Mouse (Mus musculus): ENCODE data around the gene Trpc5. TPM values are rescaled to one million over a fixed set of nuclear protein-coding genes. Genes with fewer than 3 reads are reported as not detected.

The Trpc5 gene
- polyA plus RNA-seq (2015; fragmentation: Nextera tagmentation; extraction: Ambion mirVana) = 0.06 and 0.10 TPM in 2 replicates

GRCm38 (mm10) chrX:144688142-144688206, at the start of gene Trpc5:
Gene Trpc5, minus strand, starts transcription at chrX:144688180.
- H3K27me3 ChIP-seq (replicated peaks; ENCODE audit: control insufficient read depth, insufficient read depth, low read length) = peaks cover 18% of the 10 kb centered on the region; the same call in 1 of the 2 replicates
- H3K4me2 ChIP-seq (ENCODE audit: low read depth, low read length) = peak within 1 kb of the TSS; percentile 76
- H3K9ac ChIP-seq (ENCODE audit: low read depth, low read length) = peak within 1 kb of the TSS; percentile 37; the same call in 1 of the 2 replicates

GRCm38 (mm10) chrX:144716330-144716729, 28.4 kb upstream of the Trpc5 start:
- Histone ChIP-seq H3K27ac (ENCODE audit: low read length) (no peak overlapping the region), H3K9me3 (ENCODE audit: control insufficient read depth, low read length) (no peaks in the 10 kb centered on the region), H3K4me2 (ENCODE audit: low read depth, low read length) (no peak overlapping the region), H3K36me3 (ENCODE audit: control insufficient read depth, insufficient read depth, low read length) (no peaks in the 10 kb centered on the region), H3K9ac (ENCODE audit: low read depth, low read length) (no peak overlapping the region), H3K27me3 (replicated peaks; ENCODE audit: control insufficient read depth, insufficient read depth, low read length) (no peaks in the 10 kb centered on the region), H3K4me1 (ENCODE audit: control insufficient read depth, insufficient read depth, low read length) (no peaks in the 10 kb centered on the region), H3K4me3 (ENCODE audit: low read length) (no peak overlapping the region)
- WGBS = 61% methylated on average over 1 of the region's 1 CpGs
- no peak for ATAC-seq

More at GRCm38 (mm10) chrX:144688142-144688206, at the start of gene Trpc5:
- Histone ChIP-seq H3K9me3 (ENCODE audit: control insufficient read depth, low read length) (no peaks in the 10 kb centered on the region), H3K4me3 (ENCODE audit: low read length) (peak within 1 kb of the TSS; percentile 46), H3K36me3 (ENCODE audit: control insufficient read depth, insufficient read depth, low read length) (no peaks in the 10 kb centered on the region), H3K27ac (ENCODE audit: low read length) (no peak within 1 kb of the TSS), H3K4me1 (ENCODE audit: control insufficient read depth, insufficient read depth, low read length) (no peaks in the 10 kb centered on the region)
- no peak for ATAC-seq
- WGBS = 36% methylated on average over 1 of the region's 1 CpGs

- no peak overlapping the region for H3K9ac ChIP-seq (ENCODE audit: low read depth, low read length)
- H3K4me1 ChIP-seq (ENCODE audit: control insufficient read depth, insufficient read depth, low read length) = no peaks in the 10 kb centered on the region
- H3K27ac ChIP-seq (ENCODE audit: low read length) = no peak overlapping the region
- H3K9me3 ChIP-seq (ENCODE audit: control insufficient read depth, low read length) = no peaks in the 10 kb centered on the region
- WGBS = 17% methylated on average over 7 of the region's 7 CpGs
- H3K27me3 ChIP-seq (replicated peaks; ENCODE audit: control insufficient read depth, insufficient read depth, low read length) = peaks cover 18% of the 10 kb centered on the region; the same call in 1 of the 2 replicates
- H3K4me2 ChIP-seq (ENCODE audit: low read depth, low read length) = peak overlapping the region; percentile 76
- H3K4me3 ChIP-seq (ENCODE audit: low read length) = no peak overlapping the region
- ATAC-seq = no peak
- H3K36me3 ChIP-seq (ENCODE audit: control insufficient read depth, insufficient read depth, low read length) = no peaks in the 10 kb centered on the region
Measured at GRCm38 (mm10) chrX:144689859-144690181, 1.8 kb upstream of the Trpc5 start.

GRCm38 (mm10) chrX:144689119-144689858, 1.3 kb upstream of the Trpc5 start:
- no peak overlapping the region for H3K27ac ChIP-seq (ENCODE audit: low read length)
- peak overlapping the region; percentile 76 for H3K4me2 ChIP-seq (ENCODE audit: low read depth, low read length)
- H3K27me3 ChIP-seq (replicated peaks; ENCODE audit: control insufficient read depth, insufficient read depth, low read length) = peaks cover 18% of the 10 kb centered on the region; the same call in 1 of the 2 replicates
- H3K4me1 ChIP-seq (ENCODE audit: control insufficient read depth, insufficient read depth, low read length) = no peaks in the 10 kb centered on the region
- H3K9me3 ChIP-seq (ENCODE audit: control insufficient read depth, low read length) = no peaks in the 10 kb centered on the region
- peak overlapping the region; percentile 37; the same call in 1 of the 2 replicates for H3K9ac ChIP-seq (ENCODE audit: low read depth, low read length)
- H3K4me3 ChIP-seq (ENCODE audit: low read length) = peak overlapping the region; percentile 46
- WGBS = 18% methylated on average over 21 of the region's 21 CpGs
- ATAC-seq = peak; percentile 64; the same call in 1 of the 2 replicates
- no peaks in the 10 kb centered on the region for H3K36me3 ChIP-seq (ENCODE audit: control insufficient read depth, insufficient read depth, low read length)

- ATAC-seq = peak; percentile 56
- Histone ChIP-seq H3K4me3 (ENCODE audit: low read length) (peak within 1 kb of the TSS; percentile 46), H3K4me1 (ENCODE audit: control insufficient read depth, insufficient read depth, low read length) (no peaks in the 10 kb centered on the region), H3K9me3 (ENCODE audit: control insufficient read depth, low read length) (no peaks in the 10 kb centered on the region), H3K9ac (ENCODE audit: low read depth, low read length) (peak within 1 kb of the TSS; percentile 37; the same call in 1 of the 2 replicates), H3K27ac (ENCODE audit: low read length) (no peak within 1 kb of the TSS), H3K4me2 (ENCODE audit: low read depth, low read length) (peak within 1 kb of the TSS; percentile 76), H3K36me3 (ENCODE audit: control insufficient read depth, insufficient read depth, low read length) (no peaks in the 10 kb centered on the region), H3K27me3 (replicated peaks; ENCODE audit: control insufficient read depth, insufficient read depth, low read length) (peaks cover 18% of the 10 kb centered on the region; the same call in 1 of the 2 replicates)
- WGBS = 18% methylated on average over 12 of the region's 31 CpGs
Measured at GRCm38 (mm10) chrX:144688207-144689118, 483 bp upstream of the Trpc5 start, which contains the start of gene Rtl4. Gene Rtl4, plus strand, starts transcription at chrX:144688907.

GRCm38 (mm10) chrX:144687742-144688141, 238 bp downstream of the Trpc5 start:
- peak overlapping the region; percentile 14; the same call in 1 of the 2 replicates for H3K4me3 ChIP-seq (ENCODE audit: low read length)

GRCm38 (mm10) chrX:144652196-144652595, 35.8 kb downstream of the Trpc5 start:
- ATAC-seq = no peak
- no peaks in the 10 kb centered on the region for H3K9me3 ChIP-seq (ENCODE audit: control insufficient read depth, low read length)
- H3K36me3 ChIP-seq (ENCODE audit: control insufficient read depth, insufficient read depth, low read length) = no peaks in the 10 kb centered on the region
- no peak overlapping the region for H3K4me3 ChIP-seq (ENCODE audit: low read length)
- no peak overlapping the region for H3K27ac ChIP-seq (ENCODE audit: low read length)
- H3K27me3 ChIP-seq (replicated peaks; ENCODE audit: control insufficient read depth, insufficient read depth, low read length) = no peaks in the 10 kb centered on the region
- H3K4me2 ChIP-seq (ENCODE audit: low read depth, low read length) = no peak overlapping the region
- H3K9ac ChIP-seq (ENCODE audit: low read depth, low read length) = no peak overlapping the region
- WGBS = 70% methylated on average over 2 of the region's 2 CpGs
- H3K4me1 ChIP-seq (ENCODE audit: control insufficient read depth, insufficient read depth, low read length) = no peaks in the 10 kb centered on the region

More at GRCm38 (mm10) chrX:144687742-144688141, 238 bp downstream of the Trpc5 start:
- Histone ChIP-seq H3K9me3 (ENCODE audit: control insufficient read depth, low read length) (no peaks in the 10 kb centered on the region), H3K4me1 (ENCODE audit: control insufficient read depth, insufficient read depth, low read length) (no peaks in the 10 kb centered on the region), H3K27me3 (replicated peaks; ENCODE audit: control insufficient read depth, insufficient read depth, low read length) (peaks cover 18% of the 10 kb centered on the region; the same call in 1 of the 2 replicates), H3K36me3 (ENCODE audit: control insufficient read depth, insufficient read depth, low read length) (no peaks in the 10 kb centered on the region), H3K4me2 (ENCODE audit: low read depth, low read length) (peak overlapping the region; percentile 76), H3K27ac (ENCODE audit: low read length) (no peak overlapping the region), H3K9ac (ENCODE audit: low read depth, low read length) (0 out of 2 replicates have a peak overlapping the region, but pooled peaks have one; percentile 10)
- no peak for ATAC-seq
- WGBS = 18% methylated on average over 20 of the region's 20 CpGs

GRCm38 (mm10) chrX:144645394-144645793, 42.6 kb downstream of the Trpc5 start:
- no peak overlapping the region for H3K27ac ChIP-seq (ENCODE audit: low read length)
- no peaks in the 10 kb centered on the region for H3K27me3 ChIP-seq (replicated peaks; ENCODE audit: control insufficient read depth, insufficient read depth, low read length)
- H3K4me2 ChIP-seq (ENCODE audit: low read depth, low read length) = no peak overlapping the region
- no peak overlapping the region for H3K9ac ChIP-seq (ENCODE audit: low read depth, low read length)
- H3K4me3 ChIP-seq (ENCODE audit: low read length) = no peak overlapping the region
- no peaks in the 10 kb centered on the region for H3K36me3 ChIP-seq (ENCODE audit: control insufficient read depth, insufficient read depth, low read length)
- WGBS = 33% methylated on average over 1 of the region's 1 CpGs
- ATAC-seq = no peak
- H3K9me3 ChIP-seq (ENCODE audit: control insufficient read depth, low read length) = no peaks in the 10 kb centered on the region
- no peaks in the 10 kb centered on the region for H3K4me1 ChIP-seq (ENCODE audit: control insufficient read depth, insufficient read depth, low read length)

GRCm38 (mm10) chrX:144644756-144645155, 43.2 kb downstream of the Trpc5 start:
- no peak overlapping the region for H3K9ac ChIP-seq (ENCODE audit: low read depth, low read length)
- H3K27me3 ChIP-seq (replicated peaks; ENCODE audit: control insufficient read depth, insufficient read depth, low read length) = no peaks in the 10 kb centered on the region
- H3K27ac ChIP-seq (ENCODE audit: low read length) = no peak overlapping the region
- no peaks in the 10 kb centered on the region for H3K4me1 ChIP-seq (ENCODE audit: control insufficient read depth, insufficient read depth, low read length)
- no peaks in the 10 kb centered on the region for H3K9me3 ChIP-seq (ENCODE audit: control insufficient read depth, low read length)
- no peak overlapping the region for H3K4me2 ChIP-seq (ENCODE audit: low read depth, low read length)
- H3K4me3 ChIP-seq (ENCODE audit: low read length) = no peak overlapping the region
- no peaks in the 10 kb centered on the region for H3K36me3 ChIP-seq (ENCODE audit: control insufficient read depth, insufficient read depth, low read length)
- WGBS = 58% methylated on average over 3 of the region's 3 CpGs
- no peak for ATAC-seq
